Mouse (Mus musculus) layer of hippocampus, postnatal 25 days (tissue): ENCODE results near the gene Cldn20. TPM values are rescaled to one million over a fixed set of nuclear protein-coding genes. Genes with fewer than 3 reads are reported as not detected.

Source experiments
- DNase-seq, 2 experiments: peaks; one replicate each; pipeline ENCODE4 v3.0.0; 2022; ENCODE audit warnings: mixed read lengths in 2 of 2, low spot score in 1 of 2; ENCODE audit errors: extremely low spot score in 1 of 2
- total RNA-seq, 2 experiments: library from RNA; stranded (reverse); gene quantifications; 2 replicates each; pipeline ENCODE4 v1.2.3; 2021

Gene Cldn20
- not detected for total RNA-seq

DNA sequence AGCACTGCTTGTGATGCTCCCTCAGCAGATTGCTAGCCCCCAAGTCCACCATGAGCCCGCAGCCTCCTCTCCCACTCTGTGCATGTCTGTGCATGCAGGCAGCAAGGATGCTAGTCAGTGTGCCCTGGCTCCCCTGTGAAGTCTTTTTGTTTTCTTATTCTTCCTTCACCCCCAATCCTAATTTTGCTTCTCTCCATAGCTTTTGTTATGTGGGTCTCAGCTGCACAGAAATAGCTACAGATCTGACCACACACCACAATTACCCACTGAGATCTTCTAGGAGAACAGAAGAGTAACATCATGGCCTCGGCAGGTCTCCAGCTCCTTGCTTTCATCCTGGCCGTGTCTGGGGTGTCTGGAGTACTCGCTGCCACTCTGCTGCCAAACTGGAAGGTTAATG lies at the start of gene Cldn20:
Gene Cldn20 (plus strand): TSS at position 301 of the 400 bp plus-strand sequence.
- no peak for DNase-seq

DNA sequence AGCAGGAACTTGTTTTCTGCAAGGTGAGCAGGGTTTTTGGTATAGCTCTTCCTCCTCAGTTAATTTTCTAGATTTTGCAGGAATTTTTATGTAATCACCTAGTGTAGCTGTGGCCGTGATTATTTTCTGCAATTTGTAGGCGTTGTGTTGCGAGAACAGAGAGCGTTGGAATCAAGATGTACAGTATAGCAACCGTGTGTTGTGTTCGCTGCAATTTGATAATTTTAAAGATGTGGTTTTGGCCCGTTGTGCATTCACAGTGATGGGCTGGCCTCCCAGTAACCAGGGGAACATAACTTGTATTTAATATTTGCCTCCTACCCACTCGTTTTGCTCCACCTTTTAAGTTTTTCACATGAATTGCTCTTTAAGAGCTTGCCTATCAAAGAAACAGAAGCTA lies 49.3 kb upstream of the Cldn20 start:
- no peak for DNase-seq

DNA sequence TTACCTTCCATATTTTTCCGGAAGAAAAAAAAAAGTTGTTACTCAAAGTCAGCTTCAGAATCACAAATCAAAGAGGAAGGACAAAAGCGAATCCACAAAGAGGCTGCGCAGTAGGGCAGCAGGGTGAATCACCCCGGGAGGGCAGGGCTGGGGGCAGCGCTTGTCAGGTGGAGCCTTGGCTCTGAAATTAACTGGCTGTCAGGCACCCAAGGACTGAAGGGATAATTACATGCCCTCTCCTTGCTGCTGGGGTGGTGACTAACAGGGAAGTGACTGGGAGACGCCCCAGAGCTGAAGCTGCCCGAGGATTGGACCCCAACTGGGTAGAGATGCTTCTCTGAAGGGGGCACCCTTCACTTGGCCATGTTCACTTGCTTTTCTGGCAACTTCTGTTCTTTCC lies 46.5 kb upstream of the Cldn20 start:
- no peak for DNase-seq

DNA sequence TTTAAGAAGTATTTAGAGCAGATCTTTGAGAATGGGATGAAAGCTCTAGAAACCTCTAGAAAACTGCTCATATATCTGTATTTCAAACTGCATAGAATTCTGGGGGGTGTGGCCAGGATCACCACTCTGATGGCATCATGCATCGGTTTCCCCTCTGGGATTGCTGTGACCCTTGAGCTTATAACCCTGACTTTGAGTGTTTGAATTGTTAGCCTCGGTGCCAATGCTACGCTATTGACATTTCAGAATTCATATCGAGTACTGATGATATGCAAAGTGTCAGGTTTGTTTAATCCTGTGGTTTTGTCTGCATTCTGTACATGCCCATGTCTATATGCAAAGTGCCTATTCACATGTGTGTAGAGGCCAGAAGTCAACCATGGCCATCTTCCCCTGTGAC lies 45.1 kb upstream of the Cldn20 start:
- no peak for DNase-seq

DNA sequence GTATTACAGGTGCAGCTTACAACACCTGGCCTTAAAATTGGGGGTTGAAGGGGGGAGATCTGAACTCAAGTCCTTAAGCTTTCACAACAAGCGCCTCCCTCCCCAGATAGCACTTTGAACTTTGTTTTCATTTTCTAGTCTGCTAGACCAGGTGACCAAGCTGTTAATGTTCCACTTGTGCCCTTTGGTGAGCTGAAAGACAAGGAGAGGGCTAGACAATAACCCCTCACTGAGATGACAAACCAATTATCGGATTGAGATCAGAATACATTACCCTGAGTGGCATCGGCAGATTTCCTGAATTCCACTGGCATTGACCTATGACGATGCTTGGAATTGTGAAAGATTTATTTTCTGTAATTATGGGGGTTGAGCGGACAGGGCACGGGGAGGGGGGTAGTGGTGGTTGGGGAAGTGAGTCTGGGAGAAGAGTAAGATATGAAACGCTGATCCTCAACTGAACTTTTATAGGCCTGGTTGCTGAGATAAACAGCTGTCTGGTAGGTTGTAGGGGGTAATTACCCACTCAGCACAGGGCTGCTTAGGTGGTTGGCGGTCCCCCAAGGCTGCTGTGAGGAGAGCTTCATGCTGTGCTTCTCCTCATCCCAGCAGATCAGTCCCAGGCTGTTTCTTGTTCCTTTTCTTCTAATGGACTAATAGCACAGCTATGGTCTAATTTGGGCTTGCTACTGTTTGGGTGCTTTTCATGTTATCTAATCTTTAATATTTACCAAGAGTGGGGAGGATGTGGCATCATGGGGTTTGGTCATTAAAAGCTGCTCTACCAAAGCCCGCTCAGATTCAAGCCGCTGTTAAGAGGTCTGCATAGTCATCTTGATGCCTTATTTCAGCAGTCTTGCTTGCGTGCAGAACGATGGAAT lies 44.4 kb upstream of the Cldn20 start:
- DNase-seq, result no peak

DNA sequence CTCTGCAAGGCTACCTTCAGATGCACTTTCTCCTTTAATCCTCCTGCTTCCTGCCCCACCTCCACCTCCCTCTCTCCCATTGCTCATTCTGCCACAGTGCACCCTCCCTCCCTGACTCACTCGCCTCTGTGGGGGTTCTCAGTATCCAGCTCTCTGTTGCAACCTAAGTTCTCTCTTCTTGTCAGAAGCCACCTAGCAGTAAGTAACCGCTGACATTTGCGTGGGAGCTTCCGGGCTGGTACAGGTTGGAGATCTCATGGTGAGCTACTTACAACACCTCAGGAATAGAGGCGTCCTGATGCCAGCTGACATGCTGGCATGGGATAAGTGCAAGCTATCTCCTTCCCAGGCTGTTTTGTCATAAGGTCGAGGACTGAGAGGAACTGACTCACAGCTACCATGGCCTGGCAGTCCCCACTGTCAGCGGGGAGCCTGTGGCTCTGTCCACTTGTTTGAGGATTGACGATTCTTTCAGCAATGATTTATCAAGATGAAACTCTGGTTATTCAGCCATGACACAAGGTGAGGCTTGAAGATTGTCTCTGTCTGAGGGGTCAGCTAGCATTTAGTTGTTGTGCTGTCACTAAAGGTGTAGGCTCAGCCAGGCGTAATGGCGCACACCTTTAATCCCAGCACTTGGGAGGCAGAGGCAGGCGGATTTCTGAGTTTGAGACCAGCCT lies 42.0 kb upstream of the Cldn20 start:
- DNase-seq, result no peak

DNA sequence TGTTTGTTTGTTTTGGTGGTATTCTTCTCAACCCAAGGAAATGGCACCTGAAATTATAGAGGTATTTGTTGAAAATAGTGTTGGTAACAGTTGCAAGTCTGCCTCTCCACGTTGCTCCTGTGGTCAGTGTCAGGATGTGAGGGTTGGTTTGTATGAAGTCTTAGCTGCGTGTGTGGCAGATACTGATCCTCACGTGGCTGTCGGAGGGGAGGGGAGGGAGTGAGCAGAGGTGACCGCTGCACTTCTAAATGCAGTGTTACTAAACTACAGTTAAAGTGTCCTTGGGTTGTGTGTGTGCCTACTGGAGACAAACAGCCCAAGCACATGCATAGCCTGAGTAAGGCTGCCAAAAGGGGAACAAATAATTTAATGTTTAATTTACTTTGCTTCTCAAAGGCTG lies 41.3 kb upstream of the Cldn20 start:
- DNase-seq, result no peak

DNA sequence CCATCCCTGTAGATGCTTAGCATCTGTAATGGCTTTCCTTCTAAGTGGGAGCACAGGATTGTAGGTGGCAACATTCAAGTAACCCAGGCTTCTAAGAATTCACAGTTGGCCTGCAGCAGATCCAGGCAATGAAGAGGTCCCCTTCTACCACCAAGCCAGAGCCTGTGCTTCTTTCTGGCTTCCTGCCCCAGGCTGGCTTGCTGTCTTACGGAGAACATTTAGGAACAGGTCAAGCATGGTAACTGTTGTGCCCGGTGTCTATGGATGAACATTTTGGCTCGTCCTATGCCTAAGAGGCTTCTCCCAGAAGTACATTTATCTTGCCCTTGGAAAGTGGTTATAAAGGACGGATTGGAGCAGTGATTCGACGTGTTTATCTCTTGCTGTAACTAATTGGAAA lies 40.7 kb upstream of the Cldn20 start:
- DNase-seq, result no peak

DNA sequence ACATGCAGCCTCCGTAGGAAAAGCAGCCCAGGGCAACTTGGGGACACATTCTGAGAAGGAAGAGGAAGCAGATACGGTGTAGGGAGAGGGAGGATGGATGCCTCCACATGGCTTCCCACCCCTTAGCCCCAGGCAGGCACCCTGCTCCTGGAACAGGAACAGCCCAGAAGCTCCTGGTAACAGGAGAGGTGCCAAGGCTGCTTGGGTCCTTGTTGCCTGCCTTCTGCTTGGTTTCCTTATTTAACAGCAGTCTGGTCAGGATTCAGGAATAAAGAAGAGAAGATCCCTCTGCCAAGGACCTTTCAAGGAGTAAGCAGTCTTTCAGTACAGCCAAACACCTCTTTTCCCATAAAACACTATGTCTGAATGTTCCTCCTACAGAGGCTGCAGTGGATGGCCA lies 36.8 kb upstream of the Cldn20 start:
- DNase-seq, result no peak

DNA sequence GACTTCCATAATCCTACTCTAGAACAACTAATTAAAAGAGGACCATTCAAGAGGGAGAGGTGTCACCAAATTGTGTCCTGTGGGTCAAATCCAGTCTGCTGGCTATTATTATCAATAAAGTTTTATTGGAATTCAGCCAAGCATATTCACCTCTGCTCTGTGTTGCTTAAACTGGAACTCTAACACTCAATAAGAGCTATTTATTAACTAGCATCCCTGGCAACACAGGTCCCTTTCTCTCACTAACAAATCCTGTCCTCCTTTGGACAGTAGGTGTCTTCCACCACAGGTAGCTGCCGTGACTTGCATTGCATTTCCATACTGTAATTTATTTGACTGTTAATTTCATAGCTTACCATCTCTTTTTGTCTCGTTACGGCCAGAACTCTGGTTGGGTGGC lies 36.3 kb upstream of the Cldn20 start:
- DNase-seq, result no peak

DNA sequence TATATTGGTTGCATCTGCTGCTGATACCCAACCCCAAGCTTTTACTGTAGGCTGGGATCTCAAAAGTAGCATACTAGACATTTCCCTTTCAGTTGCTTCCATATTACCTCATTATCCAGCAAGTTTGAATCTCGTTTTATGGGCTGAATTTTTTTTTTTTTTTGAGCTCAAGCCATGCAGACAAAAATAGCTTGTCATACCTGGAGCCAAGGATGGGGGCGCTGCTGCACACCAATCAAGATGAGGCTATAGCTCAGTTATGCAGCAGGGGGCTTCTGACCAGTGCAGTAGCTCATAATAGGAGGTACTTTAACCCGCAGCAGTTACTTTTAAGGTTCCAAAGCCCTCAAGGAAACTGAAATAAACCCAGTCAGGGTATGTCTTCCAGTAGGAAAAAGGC lies 34.3 kb upstream of the Cldn20 start:
- DNase-seq, result peak in 1 of 2 experiments; percentile 60

DNA sequence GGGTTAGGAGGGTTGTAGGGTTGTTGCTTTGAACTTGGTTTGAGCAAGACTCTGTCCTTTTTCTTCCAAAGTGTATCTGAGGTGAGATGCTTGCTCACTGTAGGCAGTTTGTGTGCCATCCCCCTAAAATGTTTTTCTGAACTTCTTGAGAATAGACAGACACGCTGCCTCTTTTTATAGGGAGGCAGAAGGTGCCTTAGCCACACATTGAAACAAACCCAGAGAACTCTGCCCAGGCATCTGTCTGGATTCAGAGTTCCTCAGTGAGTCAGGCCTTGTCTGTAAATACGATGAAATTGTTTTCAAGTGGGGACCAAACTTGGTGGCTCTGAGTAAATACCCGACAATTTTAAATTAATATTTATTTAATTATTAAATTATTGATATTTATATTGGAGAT lies 33.8 kb upstream of the Cldn20 start:
- DNase-seq, result no peak

DNA sequence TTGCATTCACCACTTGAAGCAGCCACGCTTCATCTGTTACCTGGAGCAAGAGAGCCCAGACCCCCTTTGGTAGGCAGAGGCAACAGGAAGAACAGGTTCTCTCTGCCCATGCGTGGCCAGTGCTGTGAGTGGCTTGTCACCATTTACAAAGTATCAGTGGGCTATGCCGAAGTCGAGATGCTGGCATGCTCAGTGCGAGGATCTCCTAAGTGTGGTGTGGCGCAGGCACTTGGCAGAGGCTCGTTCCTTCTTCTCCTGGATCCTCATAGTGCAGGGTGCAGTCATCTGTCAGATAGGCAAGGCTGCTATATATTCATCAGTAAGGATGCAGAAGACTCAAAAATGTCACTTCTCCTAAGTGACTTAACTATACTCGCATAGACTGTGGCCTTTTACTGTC lies 32.9 kb upstream of the Cldn20 start:
- no peak for DNase-seq

DNA sequence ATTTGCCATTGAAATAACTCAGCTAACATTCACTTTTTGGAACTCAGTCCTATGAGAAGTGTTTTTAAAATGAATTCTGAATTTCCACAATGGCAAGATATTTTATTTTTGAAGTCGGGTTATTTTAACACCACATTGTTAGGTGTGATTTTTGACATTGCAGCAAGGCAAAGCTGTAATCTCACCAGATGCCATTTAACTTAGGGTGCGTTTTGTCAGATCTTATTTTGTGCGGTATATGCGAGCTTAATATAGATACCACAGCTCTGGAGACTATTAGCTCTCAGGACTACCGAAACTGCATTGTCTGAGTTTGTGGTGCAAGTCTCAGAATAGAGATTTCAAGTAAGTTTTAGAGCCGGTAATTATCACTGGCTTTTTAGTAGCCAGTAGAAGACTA lies 32.3 kb upstream of the Cldn20 start:
- no peak for DNase-seq

DNA sequence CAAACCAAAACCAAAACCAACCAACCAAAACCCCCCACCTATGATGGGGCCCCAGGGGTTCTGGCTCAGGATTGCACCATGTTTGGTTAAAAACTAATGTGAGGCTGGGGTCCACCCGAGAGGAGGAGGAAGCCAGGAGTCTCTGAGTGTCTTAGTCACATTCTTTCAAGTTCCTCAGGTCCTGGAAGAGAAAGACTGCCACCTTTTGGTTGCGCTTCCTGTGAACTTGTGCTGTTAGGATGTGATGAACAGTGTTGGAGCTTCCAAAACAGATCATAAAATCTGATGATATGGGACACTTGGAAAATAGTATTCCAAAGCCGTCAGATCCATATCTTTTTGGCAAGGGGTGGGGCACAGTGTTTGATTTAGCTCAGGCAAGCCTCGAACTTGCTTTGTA lies 31.4 kb upstream of the Cldn20 start:
- DNase-seq, result no peak

DNA sequence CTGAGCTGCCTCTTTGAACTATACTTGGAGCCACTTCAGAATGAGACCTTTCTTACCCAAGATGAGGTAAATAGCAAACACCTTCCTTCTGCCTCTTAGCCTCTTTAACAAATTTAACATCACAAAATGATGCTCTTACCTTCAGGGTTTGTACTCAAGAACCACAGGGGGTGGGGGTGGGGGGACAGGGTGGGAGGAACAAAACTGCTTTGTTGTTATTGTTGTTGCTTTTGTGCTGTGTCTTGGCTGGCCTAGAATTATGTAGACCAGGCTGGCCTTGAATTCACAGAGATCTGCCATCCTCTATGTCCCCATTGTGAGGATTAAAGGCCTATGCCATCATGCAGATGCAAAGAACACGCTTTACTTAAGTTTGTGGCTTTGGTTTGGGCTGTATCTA lies 26.6 kb upstream of the Cldn20 start:
- no peak for DNase-seq

DNA sequence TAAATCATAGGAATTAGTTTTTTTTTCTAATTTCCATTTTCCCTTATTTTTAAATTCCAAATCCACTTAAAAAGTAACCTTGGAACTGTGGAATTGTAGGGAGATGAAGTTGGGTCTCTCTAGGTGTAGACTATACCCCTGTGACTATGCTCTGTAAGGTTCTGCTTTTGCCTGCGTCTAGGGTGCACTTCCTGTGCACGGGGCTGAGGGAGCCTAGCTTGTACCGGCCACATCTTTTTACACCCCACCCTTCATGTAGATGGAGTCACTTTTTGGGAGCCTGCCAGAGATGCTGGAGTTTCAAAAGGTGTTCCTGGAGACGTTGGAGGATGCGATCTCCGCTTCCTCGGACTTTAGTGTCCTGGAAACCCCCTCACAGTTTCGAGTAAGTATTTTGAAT lies 25.8 kb upstream of the Cldn20 start:
- DNase-seq, result no peak

DNA sequence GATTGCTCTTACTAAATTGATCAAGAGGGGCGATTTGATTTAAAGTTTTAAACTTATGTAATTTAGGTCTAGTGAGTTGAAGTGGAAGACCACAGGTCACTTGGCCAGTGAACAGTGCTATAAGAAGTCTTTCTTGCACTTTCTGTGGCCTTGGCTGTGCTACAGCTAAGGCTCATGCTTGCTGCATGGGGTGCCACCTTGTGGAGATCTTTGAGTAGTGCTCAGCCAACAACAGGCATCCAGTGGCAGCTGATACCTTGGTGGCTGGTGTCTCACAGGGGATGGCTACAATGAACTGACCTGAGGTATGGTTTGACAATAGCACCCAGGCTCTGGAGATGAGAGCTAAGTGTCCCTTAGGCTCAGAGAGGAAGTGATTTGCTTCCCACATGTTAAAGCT lies 22.5 kb upstream of the Cldn20 start:
- DNase-seq, result peak; percentile 46 to 63

DNA sequence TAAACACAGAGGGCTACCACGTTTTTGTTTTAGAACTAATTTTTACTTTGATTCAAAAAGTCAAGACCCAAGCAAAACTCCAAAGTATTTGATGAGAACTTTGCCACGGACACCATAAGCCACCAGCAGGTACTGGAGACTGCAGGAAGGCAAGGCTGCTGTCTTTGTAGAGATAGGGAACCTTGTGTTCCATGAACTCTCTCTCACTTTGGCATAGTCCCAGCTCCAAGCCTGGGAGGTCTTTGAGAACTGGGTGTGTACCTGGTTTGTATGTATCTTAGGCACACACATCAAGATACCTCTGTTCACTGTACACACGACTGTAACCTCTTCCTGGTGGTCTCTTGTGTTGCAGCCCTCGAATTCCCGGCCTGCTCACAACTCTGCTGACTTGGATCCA lies 18.0 kb upstream of the Cldn20 start:
- no peak for DNase-seq

DNA sequence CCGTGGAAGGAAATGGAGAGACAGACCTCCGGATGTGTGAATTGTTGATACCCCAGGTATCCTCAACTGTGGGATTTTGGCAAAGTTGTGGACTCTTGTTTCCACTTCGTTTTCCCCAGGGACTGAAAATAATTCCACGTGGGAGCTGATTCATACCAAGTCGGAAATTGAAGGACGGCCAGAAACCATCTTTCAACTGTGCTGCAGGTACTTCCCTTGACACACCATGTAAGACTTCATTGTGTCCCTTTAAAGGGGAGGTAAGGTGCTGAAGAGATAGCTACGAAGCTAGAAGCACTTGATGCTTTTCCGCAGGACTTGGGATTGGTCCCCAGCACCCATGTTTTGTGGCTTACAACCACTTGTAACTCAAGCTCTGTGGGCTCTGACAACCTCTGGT lies 16.5 kb upstream of the Cldn20 start:
- DNase-seq, result no peak

DNA sequence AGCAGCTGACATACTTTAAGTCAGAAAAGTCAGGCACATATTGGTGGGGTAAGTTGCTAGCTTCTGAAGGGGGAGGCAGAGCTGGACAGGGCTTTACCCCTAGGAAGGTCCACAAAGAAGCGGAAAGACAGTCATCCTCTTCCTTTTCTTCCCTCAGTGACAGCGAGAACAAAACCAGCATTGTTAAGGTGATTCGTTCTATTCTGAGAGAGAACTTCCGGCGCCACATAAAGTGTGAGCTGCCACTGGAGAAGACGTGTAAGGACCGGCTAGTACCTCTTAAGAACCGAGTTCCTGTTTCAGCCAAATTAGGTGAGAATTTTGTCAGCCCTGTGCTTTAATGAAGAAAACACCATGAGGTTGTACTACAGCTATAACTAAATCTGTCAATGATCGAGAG lies 15.9 kb upstream of the Cldn20 start:
- no peak for DNase-seq

DNA sequence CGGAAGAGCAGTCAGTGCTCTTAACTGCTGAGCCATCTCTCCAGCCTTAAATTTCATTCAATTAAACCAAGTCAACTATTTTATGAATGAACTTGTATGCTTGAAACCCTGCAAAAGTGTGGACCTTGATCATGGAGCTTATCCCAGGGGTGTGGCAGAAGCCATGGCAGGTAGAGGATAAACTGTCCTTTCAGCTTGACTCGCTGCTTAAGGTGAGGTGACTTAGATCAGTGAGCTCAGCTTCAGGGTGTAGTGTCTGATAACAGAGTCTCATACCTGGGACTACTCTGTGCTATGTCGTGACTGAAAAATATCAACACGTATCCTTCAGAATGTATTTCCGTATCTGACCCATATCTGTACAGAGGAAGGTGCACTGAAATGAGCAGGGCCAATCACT lies 12.0 kb upstream of the Cldn20 start:
- DNase-seq, result no peak
